Mouse (Mus musculus) adrenal gland, adult 2 months (tissue): ENCODE results near the gene Stam. TPM values are rescaled to one million over a fixed set of nuclear protein-coding genes. Genes with fewer than 3 reads are reported as not detected.

Experiments
- DNase-seq: peaks from one replicate; pipeline ENCODE4 v3.0.0; 2021
- polyA plus RNA-seq: library from polyadenylated mRNA; depleted of rRNA; stranded (reverse); fragments of >200 nt; gene quantifications from 2 replicates; pipeline ENCODE4 v1.2.3, GENCODE M21; 2012
- total RNA-seq, 2 experiments: library from RNA; stranded (reverse); gene quantifications; 2 replicates each; pipeline ENCODE4 v1.2.3; 2021

Gene Stam
- total and polyA plus RNA-seq, 3 experiments: 30.4 to 52.6 (median 49.0) TPM

GRCm38 (mm10) chr2:14126387-14126786 lies 52.5 kb downstream of the Stam start:
- DNase-seq: no peak

GRCm38 (mm10) chr2:14127629-14128028 lies 53.7 kb downstream of the Stam start:
- no peak for DNase-seq

- no peak for DNase-seq
Observed at GRCm38 (mm10) chr2:14130641-14131339, 56.9 kb downstream of the Stam start.

- no peak for DNase-seq
Observed at GRCm38 (mm10) chr2:14132468-14133326, 58.8 kb downstream of the Stam start.

- no peak for DNase-seq
Observed at GRCm38 (mm10) chr2:14136906-14137305, 63.0 kb downstream of the Stam start.

- no peak for DNase-seq
Observed at GRCm38 (mm10) chr2:14139590-14139989, 65.7 kb downstream of the Stam start.

GRCm38 (mm10) chr2:14140044-14140443 lies 66.1 kb downstream of the Stam start:
- no peak for DNase-seq

GRCm38 (mm10) chr2:14145311-14145710 lies 71.4 kb downstream of the Stam start:
- DNase-seq: no peak

GRCm38 (mm10) chr2:14146913-14147312 lies 73.0 kb downstream of the Stam start:
- no peak for DNase-seq

GRCm38 (mm10) chr2:14150829-14151228 lies 76.9 kb downstream of the Stam start:
- no peak for DNase-seq

- no peak for DNase-seq
Observed at GRCm38 (mm10) chr2:14151854-14152253, 78.0 kb downstream of the Stam start.

- DNase-seq: no peak
Observed at GRCm38 (mm10) chr2:14159047-14159446, 85.1 kb downstream of the Stam start.

GRCm38 (mm10) chr2:14159756-14160155 lies 85.9 kb downstream of the Stam start:
- DNase-seq: no peak

- no peak for DNase-seq
Observed at GRCm38 (mm10) chr2:14164459-14165030, 90.6 kb downstream of the Stam start.

GRCm38 (mm10) chr2:14165066-14165465 lies 91.2 kb downstream of the Stam start:
- DNase-seq: no peak

- peak; percentile 17 for DNase-seq
Observed at GRCm38 (mm10) chr2:14165618-14166344, 91.9 kb downstream of the Stam start.

- no peak for DNase-seq
Observed at GRCm38 (mm10) chr2:14167721-14168120, 93.8 kb downstream of the Stam start.

- DNase-seq: no peak
Observed at GRCm38 (mm10) chr2:14174334-14174733, 100.4 kb downstream of the Stam start, which contains the start of gene Tmem236. Tmem236 (plus strand) TSS chr2:14174523.

- DNase-seq: no peak
Observed at GRCm38 (mm10) chr2:14176460-14177193, 102.7 kb downstream of the Stam start.

GRCm38 (mm10) chr2:14184375-14184774 lies 110.5 kb downstream of the Stam start:
- DNase-seq: no peak

- no peak for DNase-seq
Observed at GRCm38 (mm10) chr2:14190684-14191083, 116.8 kb downstream of the Stam start.
